Mouse (Mus musculus) G1E-ER4 (cell line): ENCODE data around the gene Cpsf2. TPM values are rescaled to one million over a fixed set of nuclear protein-coding genes. Genes with fewer than 3 reads are reported as not detected.

Experiments used
- GATA1 ChIP-seq: IDR thresholded peaks from one replicate; pipeline ENCODE4 v1.8.0; 2012; ENCODE audit warnings: low read length, inconsistent platforms
- polyA plus RNA-seq: library from polyadenylated mRNA; stranded (reverse); fragments of >175 nt; gene quantifications from 2 replicates; pipeline ENCODE4 v1.2.3, GENCODE M21; 2012

Cpsf2 gene
- polyA plus RNA-seq, 1 experiment = 34.5 TPM

DNA sequence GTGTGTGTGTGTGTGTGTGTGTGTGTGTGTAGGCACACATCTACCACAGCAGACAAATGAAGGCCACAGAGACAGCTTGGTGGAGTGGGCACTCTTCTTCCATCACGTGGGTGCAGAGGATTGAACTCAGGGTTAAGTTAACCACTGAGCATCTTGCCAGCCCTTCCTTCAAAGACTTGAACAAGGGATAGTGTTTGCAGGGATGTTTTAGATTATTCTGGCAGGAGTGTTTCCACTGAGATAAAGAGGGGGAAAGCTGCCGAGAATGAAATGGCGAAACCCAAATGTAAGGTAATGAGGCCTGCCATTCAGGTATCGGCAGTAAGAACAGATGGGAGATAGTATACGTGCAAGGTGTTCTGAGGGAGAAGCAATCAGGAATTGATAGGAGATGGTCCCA is 2.4 kb downstream of the Cpsf2 start:
- peak; percentile 21 for TF ChIP-seq GATA1

DNA sequence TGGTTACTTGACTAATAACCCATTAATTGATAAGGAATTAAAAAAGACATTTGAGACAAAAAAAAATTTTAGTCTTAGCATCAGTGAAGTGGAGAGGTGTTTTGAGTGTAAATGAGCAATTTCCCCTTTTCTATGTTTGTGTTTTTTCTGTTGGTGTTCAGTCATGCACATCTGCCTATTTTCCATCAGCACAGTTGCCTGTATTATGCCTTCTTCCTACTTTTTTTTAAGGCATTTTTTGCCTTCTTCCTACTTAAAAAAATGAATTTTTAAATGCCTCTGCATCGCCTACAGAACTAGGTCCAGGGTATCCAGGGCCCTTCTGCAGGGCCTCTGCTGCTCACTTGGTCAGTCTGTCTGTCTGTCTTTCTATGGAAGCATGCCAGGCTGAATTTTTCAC is 2.8 kb downstream of the Cpsf2 start:
- TF ChIP-seq GATA1 = no peak

DNA sequence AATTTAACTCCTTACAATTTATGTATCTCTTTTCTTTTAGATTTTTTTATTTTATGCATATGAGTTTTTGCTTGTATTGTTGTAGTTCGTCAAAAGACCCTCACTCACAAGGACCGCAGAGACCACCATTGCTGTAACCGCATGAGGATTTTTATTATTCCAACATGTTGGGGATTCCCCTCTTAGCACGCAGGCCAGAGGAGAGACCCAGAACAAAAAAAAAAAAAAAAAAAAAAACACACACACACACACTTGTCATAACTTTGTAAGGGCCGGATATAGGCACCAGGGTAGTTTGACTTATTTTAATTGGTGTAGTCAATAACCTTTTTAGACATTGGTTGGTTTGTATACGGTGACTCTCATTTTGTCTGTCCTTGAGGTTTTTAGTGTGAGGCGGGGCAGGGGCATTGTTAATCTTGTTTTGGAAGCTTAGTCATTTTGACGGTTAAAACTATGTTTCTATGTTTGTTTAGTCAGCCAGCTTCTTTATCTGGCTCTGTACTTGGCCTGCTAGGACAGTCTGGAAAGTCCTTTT is 3.5 kb downstream of the Cpsf2 start:
- TF ChIP-seq GATA1 = no peak

DNA sequence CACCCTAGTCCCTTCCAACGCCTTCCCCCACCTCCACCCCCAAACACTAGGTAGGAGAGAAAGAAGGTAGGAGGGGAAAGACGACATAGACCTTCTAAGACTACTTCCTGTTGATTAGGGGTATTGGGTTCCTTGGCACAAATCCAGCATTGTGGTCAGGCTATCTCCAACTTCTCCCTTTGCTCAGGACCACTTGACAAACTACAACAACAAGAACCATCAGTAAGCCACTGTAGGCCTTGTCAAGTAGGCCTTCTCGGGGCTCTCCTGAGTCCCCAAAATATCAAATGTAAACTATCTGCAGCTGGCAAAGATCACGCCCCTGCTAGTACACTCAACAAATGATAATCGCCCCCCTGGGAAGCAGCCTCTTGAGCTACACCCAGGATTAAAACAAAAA is 4.5 kb downstream of the Cpsf2 start:
- TF ChIP-seq GATA1 = peak; percentile 35

DNA sequence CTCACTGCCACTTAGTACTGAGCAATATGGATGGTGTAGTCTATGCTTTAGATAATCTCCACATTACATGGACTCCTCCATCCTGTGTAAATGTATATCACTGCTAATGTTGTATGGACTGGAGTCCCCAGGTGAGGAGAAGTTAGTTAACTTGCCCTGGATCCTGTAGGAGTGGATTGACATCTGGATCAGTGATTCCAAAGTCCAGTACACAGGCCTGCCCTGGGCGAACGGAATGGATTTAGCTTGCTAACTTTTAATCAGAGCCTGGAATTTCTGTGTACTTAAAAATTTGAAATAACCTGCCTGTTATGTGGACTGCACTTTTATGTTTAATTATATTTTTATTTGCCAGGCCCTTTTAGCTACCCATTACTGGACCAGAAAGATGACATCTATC is 5.8 kb downstream of the Cpsf2 start:
- TF ChIP-seq GATA1 = no peak

DNA sequence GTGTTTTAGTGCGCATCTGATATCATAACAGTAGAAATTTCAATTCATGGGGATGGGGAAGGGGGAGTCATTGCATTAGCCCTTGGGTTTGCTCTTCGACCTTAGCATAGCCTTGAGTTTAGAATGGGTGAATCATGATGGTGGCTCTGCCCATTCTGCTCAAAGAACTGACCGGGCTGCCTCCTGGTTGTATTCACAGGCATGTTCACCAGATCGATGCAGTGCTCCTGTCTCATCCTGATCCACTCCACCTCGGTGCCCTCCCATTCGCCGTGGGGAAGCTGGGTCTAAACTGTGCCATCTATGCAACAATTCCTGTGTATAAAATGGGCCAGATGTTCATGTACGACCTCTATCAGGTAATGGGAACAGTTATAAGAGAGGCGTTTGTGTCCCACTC is 7.2 kb downstream of the Cpsf2 start:
- no peak for TF ChIP-seq GATA1

DNA sequence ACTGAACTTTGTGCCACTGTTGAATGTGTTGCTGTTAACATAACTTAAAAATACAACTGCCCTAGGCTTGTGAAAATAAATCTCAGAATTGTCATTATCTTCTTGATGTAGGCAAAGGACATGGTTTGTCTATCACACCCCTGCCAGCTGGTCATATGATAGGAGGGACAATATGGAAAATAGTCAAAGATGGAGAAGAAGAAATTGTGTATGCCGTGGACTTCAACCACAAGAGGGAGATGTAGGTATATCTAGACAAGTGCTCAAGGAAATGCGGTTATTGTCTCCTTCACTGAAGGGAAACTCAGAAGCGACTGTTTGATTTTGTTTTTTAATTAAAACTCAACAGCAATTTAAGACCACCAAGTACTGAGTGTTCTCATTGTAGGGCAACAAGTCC is 9.3 kb downstream of the Cpsf2 start:
- no peak for TF ChIP-seq GATA1

DNA sequence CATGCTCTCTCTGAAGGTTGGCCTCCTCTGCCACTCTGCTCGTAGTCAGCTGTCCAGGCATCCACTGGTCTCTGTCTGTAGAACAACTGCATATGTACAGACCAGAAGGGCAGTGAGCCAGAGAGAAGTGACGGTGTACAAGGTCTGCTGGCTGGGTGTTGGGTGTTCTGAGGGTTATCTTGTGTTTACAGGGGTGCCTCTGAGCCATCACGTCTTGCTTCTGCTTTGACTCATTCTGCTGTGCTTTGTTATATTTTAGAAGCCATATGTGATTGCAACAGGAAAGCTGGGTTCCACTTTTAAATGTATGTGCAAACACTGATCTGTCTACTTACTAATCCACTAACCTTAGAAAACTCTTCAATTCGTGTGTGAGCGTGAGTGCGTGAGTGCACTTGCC is 11.9 kb downstream of the Cpsf2 start:
- no peak for TF ChIP-seq GATA1

DNA sequence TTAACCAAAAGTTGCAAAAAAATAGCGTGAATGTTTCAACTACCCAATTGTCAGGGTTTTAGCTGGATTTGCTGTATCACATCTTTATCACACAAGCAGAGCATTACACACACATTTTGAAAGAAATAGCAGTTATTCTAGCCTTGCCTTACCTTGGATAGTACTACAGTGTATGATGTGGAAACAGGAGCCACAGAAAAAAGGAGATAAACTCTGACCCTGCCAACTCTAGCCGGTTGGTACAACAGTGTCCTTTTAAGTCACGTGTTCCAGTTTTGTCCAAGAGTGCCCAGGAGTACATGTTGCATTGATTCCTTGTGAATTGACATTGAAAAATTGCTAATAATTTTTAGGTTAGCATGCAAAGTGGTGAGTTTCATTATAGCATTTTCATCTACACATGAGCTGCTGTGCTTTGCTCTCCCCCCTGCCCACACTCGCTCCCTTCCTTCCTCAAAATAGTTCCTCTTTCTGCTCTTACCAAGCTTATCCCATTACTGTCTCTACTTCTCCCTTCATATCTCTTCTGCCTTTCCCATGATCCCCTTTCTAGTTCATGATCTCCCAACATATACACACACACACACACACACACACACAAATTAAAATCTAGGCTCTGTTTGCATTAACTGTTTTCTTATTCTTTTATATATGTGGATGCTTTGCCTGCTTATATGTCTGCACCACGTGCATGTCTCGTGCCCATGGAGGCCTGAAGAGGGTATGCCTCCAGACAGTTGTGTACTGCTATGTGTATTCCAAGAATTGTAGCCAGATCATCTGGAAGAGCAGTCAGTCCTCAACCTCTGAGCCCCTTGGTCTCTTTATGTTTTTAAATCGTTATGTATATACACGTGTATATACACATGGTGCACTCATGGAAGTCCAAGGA is 19.0 kb downstream of the Cpsf2 start:
- no peak for TF ChIP-seq GATA1

DNA sequence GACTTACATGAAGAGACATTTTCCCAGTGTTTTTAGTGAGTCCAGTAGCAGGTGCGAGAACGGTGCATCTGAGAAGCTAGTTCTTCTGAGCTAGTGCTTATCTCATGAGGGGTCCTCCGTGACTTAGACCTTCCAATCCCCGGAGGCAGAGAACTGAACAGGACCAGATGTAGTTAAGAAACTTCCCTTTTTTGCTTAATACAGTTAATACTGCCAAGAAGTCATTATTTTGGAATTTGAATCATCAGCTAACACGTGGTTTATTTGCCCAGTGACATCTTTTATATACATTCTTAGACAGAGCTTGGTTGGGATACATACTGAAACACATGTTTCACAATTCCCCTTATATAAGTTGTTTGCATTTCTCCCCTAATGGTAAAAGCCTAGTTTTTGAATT is 23.1 kb downstream of the Cpsf2 start:
- no peak for TF ChIP-seq GATA1

DNA sequence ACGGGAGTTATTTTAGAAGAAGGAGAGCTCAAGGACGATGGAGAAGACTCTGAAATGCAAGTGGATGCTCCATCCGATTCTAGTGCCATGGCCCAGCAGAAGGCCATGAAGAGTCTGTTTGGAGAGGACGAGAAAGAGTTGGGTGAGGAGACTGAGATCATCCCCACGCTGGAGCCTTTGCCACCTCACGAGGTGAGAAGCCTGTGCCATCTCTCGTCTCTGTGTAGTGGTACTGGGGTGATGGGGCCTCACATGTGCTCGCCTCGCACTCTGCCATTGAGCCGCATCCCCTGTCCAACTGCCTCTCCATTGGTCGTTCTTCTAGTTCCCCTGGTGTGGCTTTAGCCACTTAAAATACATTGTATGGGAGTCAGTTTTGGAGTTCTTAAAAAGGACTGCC is 25.0 kb downstream of the Cpsf2 start:
- TF ChIP-seq GATA1 = no peak

DNA sequence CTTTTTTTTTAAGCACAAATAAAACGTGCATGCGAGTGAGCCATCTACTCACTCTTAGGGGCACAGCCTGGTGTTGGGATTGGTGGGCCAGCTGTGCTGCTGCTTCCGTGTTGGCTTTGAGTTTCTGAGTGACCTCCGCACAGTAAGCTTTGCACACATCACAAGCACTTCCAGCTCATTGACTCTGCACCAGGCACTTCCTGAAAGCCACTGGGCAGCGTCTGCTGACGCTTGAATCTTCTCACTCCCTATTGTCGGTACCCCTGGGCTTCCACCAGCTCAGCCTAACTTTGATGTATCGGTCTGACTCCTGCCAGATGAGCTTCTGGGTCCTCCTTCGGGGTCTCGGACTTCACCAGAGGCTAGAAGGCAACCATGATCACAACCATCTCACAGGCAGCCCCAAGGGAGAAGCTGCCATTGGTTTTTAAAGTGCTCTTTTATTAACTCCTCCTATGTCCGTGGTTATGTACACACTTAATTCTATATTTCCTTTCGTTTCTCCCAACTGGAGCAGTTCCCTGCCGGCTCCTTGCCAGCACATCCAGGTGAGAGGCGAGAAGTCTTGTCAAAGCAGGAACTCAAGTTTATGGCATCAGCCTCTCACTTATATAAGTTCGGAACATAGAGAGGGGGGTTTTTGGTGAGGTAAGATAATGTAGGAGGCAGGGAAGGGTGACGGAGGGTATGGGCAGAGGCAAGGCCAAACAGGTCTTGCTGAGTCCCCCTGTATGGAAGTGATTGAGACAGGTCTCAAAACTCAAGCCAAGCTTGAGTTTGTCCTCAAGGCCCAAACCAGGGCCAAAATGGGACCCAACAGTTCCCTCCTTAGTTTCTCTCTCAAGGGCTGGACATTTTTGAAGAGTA is 32.6 kb downstream of the Cpsf2 start:
- TF ChIP-seq GATA1 = no peak

DNA sequence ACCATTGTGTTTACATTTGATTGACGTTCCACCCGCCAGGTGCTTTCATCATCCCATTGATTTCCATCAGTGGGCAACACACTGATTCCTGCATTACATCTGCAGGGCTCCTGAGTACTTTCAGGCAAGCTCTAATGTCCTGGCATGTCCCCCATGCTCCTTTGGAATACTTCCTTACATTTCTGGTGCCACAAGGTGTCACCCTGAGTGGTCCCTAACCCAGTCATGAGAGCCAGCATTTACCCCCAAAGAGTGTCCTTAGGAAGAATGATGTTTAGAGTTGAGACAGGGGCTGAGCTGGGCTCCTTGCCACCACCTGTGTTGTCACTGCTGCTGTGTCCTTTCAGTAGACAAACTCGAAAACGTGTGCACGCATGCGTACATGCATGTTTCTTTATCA is 33.8 kb downstream of the Cpsf2 start:
- no peak for TF ChIP-seq GATA1

DNA sequence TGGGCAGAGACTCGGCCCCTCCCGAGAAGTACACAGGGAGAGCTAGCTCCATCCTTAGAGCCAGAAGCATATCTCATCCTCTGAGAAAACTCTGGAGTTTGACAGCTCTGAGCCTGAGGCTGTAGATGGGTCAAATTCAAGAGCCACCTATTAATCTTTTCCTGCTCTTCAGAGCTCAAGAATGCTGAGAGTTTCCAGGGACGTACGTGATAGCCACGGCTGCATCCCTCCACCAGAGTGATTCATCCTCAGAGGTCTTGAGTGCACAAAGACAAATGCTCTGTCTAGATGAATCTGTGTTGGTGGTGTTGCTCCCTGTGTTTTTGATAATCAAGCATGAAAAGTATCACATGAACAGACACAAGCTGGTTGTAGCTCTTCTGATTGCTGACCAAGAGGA is 38.6 kb downstream of the Cpsf2 start:
- TF ChIP-seq GATA1 = no peak

DNA sequence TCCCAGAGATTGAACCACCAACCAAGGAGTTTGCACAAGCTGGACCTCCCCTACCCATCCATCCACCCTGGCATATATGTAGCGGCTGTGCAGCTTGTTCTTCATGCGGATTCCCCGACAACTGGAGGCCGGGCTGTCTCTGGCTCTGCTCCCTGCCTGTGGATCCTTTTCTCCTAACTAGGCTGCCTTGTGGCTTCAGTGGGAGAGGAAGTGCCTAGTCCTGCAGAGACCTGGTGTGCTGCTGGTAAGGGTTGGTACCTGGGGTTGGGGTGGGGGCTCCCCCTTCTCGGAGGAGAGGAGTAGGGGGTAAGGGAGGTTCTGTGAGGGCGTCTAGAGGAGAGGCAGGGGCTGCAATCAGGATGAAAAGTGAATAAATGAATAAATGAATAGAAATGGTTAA is 39.3 kb downstream of the Cpsf2 start:
- no peak for TF ChIP-seq GATA1

DNA sequence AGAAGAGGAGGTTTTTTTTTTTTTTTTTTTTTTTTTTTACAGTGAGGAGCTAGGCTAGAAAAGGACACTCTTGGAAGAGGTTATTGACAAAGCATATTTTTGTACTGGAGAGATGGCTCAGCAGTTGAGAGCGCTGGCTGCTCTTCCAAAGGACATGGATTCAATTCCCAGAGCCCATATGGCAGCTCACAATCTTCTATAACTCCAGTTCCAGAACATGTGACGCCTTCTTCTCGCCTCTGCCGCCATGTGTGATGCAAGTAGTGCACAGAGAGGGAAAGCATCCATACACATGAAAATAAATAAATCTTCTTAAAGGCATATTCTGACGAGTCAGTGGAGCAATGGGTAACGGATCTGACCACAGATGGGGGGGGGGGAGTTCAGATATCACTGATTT is 46.1 kb downstream of the Cpsf2 start:
- TF ChIP-seq GATA1 = no peak
